Comparison of ENCODE assay signal across 8 mouse cellular contexts in genomic region chr6:120039256-120039563, GRCm38 (mm10). TPM values are rescaled to one million over a fixed set of nuclear protein-coding genes. Genes with fewer than 3 reads are reported as not detected.
DNase-seq lines count a peak whose midpoint lies in the region; ATAC-seq and TF ChIP-seq lines count a peak whose summit lies in the region.

No protein-coding gene starts in this region.

- peak overlapping the region; percentile 80 for H3K4me2 ChIP-seq in limb, embryonic 14.5 days (replicated peaks; ENCODE audit: low read depth, low read length, severe bottlenecking)
- peak overlapping the region; percentile 89 for H3K4me2 ChIP-seq in midbrain, embryonic 15.5 days

- no peaks in the 10 kb centered on the region for H3K27me3 ChIP-seq in limb, embryonic 14.5 days (ENCODE audit: control insufficient read depth, insufficient read depth, low read length)
- H3K27me3 ChIP-seq in midbrain, embryonic 15.5 days (replicated peaks): no peaks in the 10 kb centered on the region

- H3K4me3 ChIP-seq in limb, embryonic 14.5 days (replicated peaks; ENCODE audit: low read length): peak overlapping the region; percentile 92
- peak overlapping the region; percentile 82 for H3K4me3 ChIP-seq in midbrain, embryonic 15.5 days

- peak overlapping the region; percentile 37 for H3K9ac ChIP-seq in limb, embryonic 14.5 days (ENCODE audit: low read depth, low read length, severe bottlenecking)
- peak overlapping the region; percentile 18; the same call in 1 of the 2 replicates for H3K9ac ChIP-seq in midbrain, embryonic 15.5 days

- H3K9me3 ChIP-seq in limb, embryonic 14.5 days (ENCODE audit: control insufficient read depth, low read length): no peaks in the 10 kb centered on the region
- H3K9me3 ChIP-seq in midbrain, embryonic 15.5 days: no peaks in the 10 kb centered on the region

- WGBS in limb, embryonic 14.5 days: 0% methylated on average over 9 of the region's 9 CpGs
- WGBS in midbrain, embryonic 15.5 days: under 1% methylated on average over 9 of the region's 9 CpGs

- peak; percentile 24 for DNase-seq in layer of hippocampus, adult 9-11 months
- DNase-seq in layer of hippocampus, postnatal 14 days (ENCODE audit: low spot score in 2 of 2): no peak
- peak; percentile 64 for DNase-seq in adrenal gland, postnatal 10 days
- peak; percentile 55 for DNase-seq in heart, postnatal 4 days
- DNase-seq in limb, embryonic 14.5 days (ENCODE audit: low spot score): peak; percentile 38
- peak; percentile 64 for DNase-seq in thymus, postnatal 14 days

- no peak for TF ChIP-seq POLR2A in limb, embryonic 14.5 days (IDR thresholded peaks at IDR 0.05; ENCODE audit: borderline replicate concordance, extremely low read depth, insufficient read depth, insufficient read length)

- no peaks in the 10 kb centered on the region for H3K36me3 ChIP-seq in limb, embryonic 14.5 days (ENCODE audit: control insufficient read depth, insufficient read depth, low read length)
- H3K36me3 ChIP-seq in midbrain, embryonic 15.5 days (replicated peaks): no peaks in the 10 kb centered on the region

- H3K27ac ChIP-seq in limb, embryonic 14.5 days (replicated peaks; ENCODE audit: low read depth, low read length): peak overlapping the region; percentile 52
- peak overlapping the region; percentile 97 for H3K27ac ChIP-seq in midbrain, embryonic 15.5 days

- peaks cover 6% of the 10 kb centered on the region for H3K4me1 ChIP-seq in limb, embryonic 14.5 days (ENCODE audit: control insufficient read depth, insufficient read depth, low read length)
- H3K4me1 ChIP-seq in midbrain, embryonic 15.5 days: peaks cover 26% of the 10 kb centered on the region

- ATAC-seq in erythroblast, adult 5-6 weeks (replicated peaks; ENCODE audit: low FRiP score, poor library complexity, severe bottlenecking): peak; percentile 28; the same call in 1 of the 2 replicates
- no peak for ATAC-seq in limb, embryonic 14.5 days (ENCODE audit: low FRiP score, low read depth)
- peak; percentile 2; the same call in 1 of the 2 replicates for ATAC-seq in midbrain, embryonic 15.5 days (replicated peaks)

RNA-seq across cellular contexts. Expression of gene Wnk1, which starts 0.7 kb away (rescaled TPM):
- total RNA-seq in layer of hippocampus, postnatal 14 days (2021): 100 to 1,000 TPM; 158 to 165 TPM
- 100 to 1,000 TPM; 140 to 185 TPM for total RNA-seq in adrenal gland, postnatal 10 days (2021)
- 1,533 and 1,561 TPM in 2 replicates for total RNA-seq in erythroblast, adult 5-6 weeks (2015; ENCODE audit: low replicate concordance)
- 1,721 and 1,769 TPM in 2 replicates for total RNA-seq in erythroblast, adult 5-6 weeks (2017; ENCODE audit: low replicate concordance)
- total RNA-seq in heart, postnatal 4 days (2021): 100 to 1,000 TPM; 332 to 358 TPM
- 117 and 129 TPM in 2 replicates for polyA plus RNA-seq in limb, embryonic 14.5 days (2012; rRNA removed)
- polyA plus RNA-seq in limb, embryonic 14.5 days (2014; fragmentation: Nextera tagmentation; extraction: Ambion mirVana): 65.3 and 71.6 TPM in 2 replicates
- 44.6 and 50.8 TPM in 2 replicates for polyA plus RNA-seq in midbrain, embryonic 15.5 days (2015; fragmentation: Nextera tagmentation; extraction: Ambion mirVana)

RNA-seq across cellular contexts. Expression of gene Ninj2, which starts 53.9 kb away (rescaled TPM):
- total RNA-seq in layer of hippocampus, postnatal 14 days (2021): under 1 TPM; 0.69 to 0.81 TPM
- not detected for total RNA-seq in adrenal gland, postnatal 10 days (2021)
- total RNA-seq in erythroblast, adult 5-6 weeks (2015; ENCODE audit: low replicate concordance): 6.7 and 8.1 TPM in 2 replicates
- total RNA-seq in erythroblast, adult 5-6 weeks (2017; ENCODE audit: low replicate concordance): not detected in 2 replicates
- not detected for total RNA-seq in heart, postnatal 4 days (2021)
- 1.9 and 2.8 TPM in 2 replicates for polyA plus RNA-seq in limb, embryonic 14.5 days (2012; rRNA removed)
- 1.3 and 1.7 TPM in 2 replicates for polyA plus RNA-seq in limb, embryonic 14.5 days (2014; fragmentation: Nextera tagmentation; extraction: Ambion mirVana)
- not detected in 2 replicates for polyA plus RNA-seq in midbrain, embryonic 15.5 days (2015; fragmentation: Nextera tagmentation; extraction: Ambion mirVana)

Comparison
In these comparisons a context has a peak if more than half of its experiments do, and no peak if none do; other contexts are left out.
1. DNase-seq: peak in layer of hippocampus, adult 9-11 months (single experiment), adrenal gland, postnatal 10 days (single experiment), heart, postnatal 4 days (single experiment), limb, embryonic 14.5 days (single experiment) and thymus, postnatal 14 days (single experiment); none in layer of hippocampus, postnatal 14 days (0 of 2).
2. RNA of gene Wnk1, which starts 0.7 kb away (total RNA-seq): 1,533 to 1,769 TPM in erythroblast, adult 5-6 weeks; 332 to 358 TPM in heart, postnatal 4 days, 140 to 185 TPM in adrenal gland, postnatal 10 days and 158 to 165 TPM in layer of hippocampus, postnatal 14 days; every median in the first group is over 4 times any median in the second.